In the genomic region with DNA sequence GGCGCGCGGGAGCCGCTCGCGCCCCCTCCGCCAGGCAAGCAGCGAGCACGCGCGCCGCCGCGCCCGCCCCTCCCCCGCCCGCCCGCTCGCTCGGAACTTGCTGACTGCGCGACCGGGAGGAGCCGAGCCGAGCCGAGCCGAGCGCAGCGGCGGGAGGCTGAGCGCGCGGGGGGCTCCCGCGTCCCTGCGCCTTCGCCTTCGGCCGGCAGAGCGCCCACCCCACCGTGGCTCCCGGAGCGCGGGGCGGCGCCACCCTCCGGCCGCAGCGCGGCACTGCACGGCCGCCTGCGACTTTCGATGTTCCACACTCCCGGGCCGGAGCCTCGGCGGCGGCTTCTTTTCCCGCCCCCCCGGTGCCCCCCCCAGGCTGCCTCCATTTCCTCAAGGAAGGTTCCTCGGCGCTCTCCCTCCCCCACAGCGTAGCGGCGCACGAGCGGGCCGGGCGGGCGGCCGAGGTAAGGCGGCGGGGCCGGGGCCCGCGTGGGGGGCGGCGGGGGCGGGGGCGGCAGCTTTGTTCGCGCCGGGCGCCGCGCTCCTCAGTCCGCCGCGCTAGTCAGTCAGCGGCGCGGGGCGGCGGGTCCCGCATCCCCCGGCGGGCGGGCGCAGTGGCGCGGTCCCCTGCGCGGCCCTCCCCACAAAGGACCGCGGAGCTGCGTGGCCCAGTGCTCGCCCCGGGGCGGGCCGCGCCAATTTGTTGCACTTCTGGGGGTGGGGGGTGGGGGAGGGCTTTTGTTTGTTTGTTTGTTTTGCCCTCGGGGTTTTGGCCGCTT, we compare ENCODE assay signal across 8 mouse cellular contexts. TPM values are rescaled to one million over a fixed set of nuclear protein-coding genes. Genes with fewer than 3 reads are reported as not detected.
DNase-seq lines count a peak whose midpoint lies in the region; ATAC-seq and TF ChIP-seq lines count a peak whose summit lies in the region.

No protein-coding gene starts in this region.

- DNase-seq in CH12.LX (ENCODE audit: extremely low read depth) = peak; percentile 60
- DNase-seq in c-Kit-positive CD71-negative TER-119-negative erythroid progenitor cells, embryonic 14.5 days (ENCODE audit: low read depth) = peak; percentile 58
- DNase-seq in heart, postnatal 0 days (ENCODE audit: low spot score) = peak; percentile 83
- DNase-seq in kidney, postnatal 4 days = peak; percentile 88 to 93
- peak; percentile 65 to 71 for DNase-seq in lung, adult 18-20 months
- peak; percentile 63 to 69 for DNase-seq in thymus, adult 18-20 months

- WGBS in forebrain, embryonic 12.5 days = under 1% methylated on average over 63 of the region's 114 CpGs
- WGBS in heart, postnatal 0 days = under 1% methylated on average over 78 of the region's 114 CpGs

- H3K9me3 ChIP-seq in CH12.LX (replicated peaks; ENCODE audit: low read length) = no peaks in the 10 kb centered on the region
- H3K9me3 ChIP-seq in forebrain, embryonic 12.5 days = no peaks in the 10 kb centered on the region
- no peaks in the 10 kb centered on the region for H3K9me3 ChIP-seq in heart, postnatal 0 days (replicated peaks; ENCODE audit: control insufficient read depth, low read length)

- peaks cover 2% of the 10 kb centered on the region; the same call in 1 of the 2 replicates for H3K79me2 ChIP-seq in CH12.LX (replicated peaks; ENCODE audit: control insufficient read depth, extremely low read depth, insufficient read depth, poor library complexity, severe bottlenecking)

- H3K36me3 ChIP-seq in CH12.LX (replicated peaks in 1 of 2; ENCODE audit: control insufficient read depth in 1 of 2, insufficient read depth in 1 of 2, low read length in 1 of 2) = peaks cover 0 to 9% of the 10 kb centered on the region in 2 experiments
- peaks cover 6% of the 10 kb centered on the region for H3K36me3 ChIP-seq in forebrain, embryonic 12.5 days (replicated peaks)
- no peaks in the 10 kb centered on the region for H3K36me3 ChIP-seq in heart, postnatal 0 days (replicated peaks; ENCODE audit: control insufficient read depth, insufficient read depth, low read length)

- ATAC-seq in forebrain, embryonic 12.5 days (ENCODE audit: low FRiP score) = peak; percentile 95
- ATAC-seq in heart, postnatal 0 days (ENCODE audit: insufficient read depth, low read depth) = peak; percentile 89
- ATAC-seq in neutrophil, adult 5-6 weeks (ENCODE audit: extremely low read depth, insufficient number of reproducible peaks, low FRiP score, poor library complexity, severe bottlenecking) = peak; percentile 31

- peak; percentile 20 for TF ChIP-seq RAD21 in CH12.LX (IDR thresholded peaks at IDR 0.05; ENCODE audit: low read depth, low read length)

- H3K4me3 ChIP-seq in CH12.LX (replicated peaks in 1 of 3; ENCODE audit: low read depth in 2 of 3, low read length in 2 of 3, poor library complexity in 1 of 3) = peak overlapping the region; percentile 67 to 88 (median 76)
- peak overlapping the region; percentile 84 for H3K4me3 ChIP-seq in forebrain, embryonic 12.5 days (replicated peaks)
- H3K4me3 ChIP-seq in heart, postnatal 0 days (ENCODE audit: low read depth, low read length) = peak overlapping the region; percentile 96

- in situ Hi-C loops in CH12.LX (cut with MboI; ENCODE audit: low pct_ligation_motif_present, low pct_unique_long_range_greater_than_20kb, low sequenced_read_pairs) = no loop called here

- H3K27me3 ChIP-seq in CH12.LX (replicated peaks) = no peaks in the 10 kb centered on the region
- H3K27me3 ChIP-seq in forebrain, embryonic 12.5 days = no peaks in the 10 kb centered on the region
- H3K27me3 ChIP-seq in heart, postnatal 0 days (ENCODE audit: control insufficient read depth, insufficient read depth, low read length) = no peaks in the 10 kb centered on the region

- no peak for TF ChIP-seq POLR2A in CH12.LX (IDR thresholded peaks at IDR 0.05; ENCODE audit: low read depth, low read length)

- peak overlapping the region; percentile 98 for H3K9ac ChIP-seq in CH12.LX (ENCODE audit: insufficient read depth, low read depth)
- H3K9ac ChIP-seq in forebrain, embryonic 12.5 days = peak overlapping the region; percentile 98
- peak overlapping the region; percentile 98 for H3K9ac ChIP-seq in heart, postnatal 0 days (replicated peaks; ENCODE audit: low read depth, low read length)

- peaks cover 6 to 44% of the 10 kb centered on the region in 2 experiments; a peak in 3 of 4 replicates for H3K4me1 ChIP-seq in CH12.LX (ENCODE audit: control insufficient read depth in 1 of 2, insufficient read depth in 2 of 2)
- H3K4me1 ChIP-seq in forebrain, embryonic 12.5 days = peaks cover 25% of the 10 kb centered on the region
- peaks cover 13% of the 10 kb centered on the region; the same call in 1 of the 2 replicates for H3K4me1 ChIP-seq in heart, postnatal 0 days (ENCODE audit: control insufficient read depth, insufficient read depth)

- peak in 1 of 2 experiments; percentile 62; a peak in 2 of 4 replicates for TF ChIP-seq CTCF in CH12.LX (conservative IDR thresholded peaks at IDR 0.05 in 1 of 2, IDR thresholded peaks at IDR 0.05 in 1 of 2; ENCODE audit: low read depth in 2 of 2, low read length in 2 of 2)
- peak; percentile 44 for TF ChIP-seq CTCF in heart, postnatal 0 days (IDR thresholded peaks at IDR 0.05; ENCODE audit: low read depth)

- peak overlapping the region; percentile 32; the same call in 1 of the 2 replicates for H3K27ac ChIP-seq in CH12.LX (ENCODE audit: insufficient read depth, low read depth)
- H3K27ac ChIP-seq in forebrain, embryonic 12.5 days = peak overlapping the region; percentile 99
- H3K27ac ChIP-seq in heart, postnatal 0 days (ENCODE audit: low read depth) = peak overlapping the region; percentile 98

- H3K4me2 ChIP-seq in CH12.LX (ENCODE audit: insufficient read depth, low read depth, poor library complexity, severe bottlenecking) = peak overlapping the region; percentile 72; the same call in 1 of the 2 replicates
- peak overlapping the region; percentile 64 for H3K4me2 ChIP-seq in forebrain, embryonic 12.5 days
- H3K4me2 ChIP-seq in heart, postnatal 0 days (ENCODE audit: low read depth, low read length) = peak overlapping the region; percentile 90

- dilution Hi-C loops in CH12.LX (cut with MboI; ENCODE audit: extremely low pct_ligation_motif_present, extremely low pct_unique_long_range_greater_than_20kb, low sequenced_read_pairs) = no loop called here

- no peak for TF ChIP-seq EP300 in CH12.LX (IDR thresholded peaks at IDR 0.05; ENCODE audit: low read length)
- no peak for TF ChIP-seq EP300 in heart, postnatal 0 days (IDR thresholded peaks at IDR 0.05; ENCODE audit: low read depth)

TF ChIP-seq in CH12.LX, 34 proteins besides CTCF, POLR2A, EP300 and RAD21 (continues in another document):
- no peak for TF ChIP-seq JUN (IDR thresholded peaks at IDR 0.05; ENCODE audit: insufficient read depth, low read depth, low read length)
- no peak for TF ChIP-seq JUND (conservative IDR thresholded peaks at IDR 0.05; ENCODE audit: low read depth, low read length)
- no peak; the same call in 1 of the 2 replicates for TF ChIP-seq SMC3 (IDR thresholded peaks at IDR 0.05; ENCODE audit: low read depth, low read length)
- no peak for TF ChIP-seq UBTF (IDR thresholded peaks at IDR 0.05; ENCODE audit: low read depth, low read length)
- 0 out of 2 replicates have a peak, but pooled peaks have one; percentile 0 for TF ChIP-seq SIN3A (IDR thresholded peaks at IDR 0.05; ENCODE audit: low read length)
- no peak for TF ChIP-seq GABPA (IDR thresholded peaks at IDR 0.05; ENCODE audit: insufficient replicate concordance, low read depth, low read length)
- no peak for TF ChIP-seq MEF2A (IDR thresholded peaks at IDR 0.05; ENCODE audit: borderline replicate concordance, low read depth, low read length)
- no peak for TF ChIP-seq ZNF384 (IDR thresholded peaks at IDR 0.05; ENCODE audit: low read depth, low read length)
- TF ChIP-seq TCF12 (IDR thresholded peaks at IDR 0.05; ENCODE audit: low read depth, low read length) = 0 out of 2 replicates have a peak, but pooled peaks have one; percentile 9
- TF ChIP-seq HCFC1 (IDR thresholded peaks at IDR 0.05; ENCODE audit: low read depth, low read length) = no peak
- TF ChIP-seq ZC3H11A (IDR thresholded peaks at IDR 0.05; ENCODE audit: low read depth, low read length) = no peak
- TF ChIP-seq IRF4 (IDR thresholded peaks at IDR 0.05; ENCODE audit: low read depth, low read length) = no peak
- 0 out of 2 replicates have a peak, but pooled peaks have one; percentile 9 for TF ChIP-seq MAZ (IDR thresholded peaks at IDR 0.05; ENCODE audit: low read depth, low read length)
- TF ChIP-seq CHD2 (IDR thresholded peaks at IDR 0.05; ENCODE audit: low read length) = no peak
- TF ChIP-seq CHD1 (IDR thresholded peaks at IDR 0.05; ENCODE audit: low read depth, low read length) = no peak
- TF ChIP-seq E2F4 (IDR thresholded peaks at IDR 0.05; ENCODE audit: insufficient replicate concordance, low read depth, low read length) = no peak
- no peak for TF ChIP-seq NELFE (IDR thresholded peaks at IDR 0.05; ENCODE audit: low read depth, low read length)
- TF ChIP-seq ETS1 (conservative IDR thresholded peaks at IDR 0.05; ENCODE audit: low read depth, low read length) = no peak
- no peak for TF ChIP-seq ELF1 (IDR thresholded peaks at IDR 0.05; ENCODE audit: low read depth, low read length)
- no peak for TF ChIP-seq USF1 (IDR thresholded peaks at IDR 0.05; ENCODE audit: low read depth, low read length)
- TF ChIP-seq NRF1 (IDR thresholded peaks at IDR 0.05; ENCODE audit: low read depth, low read length) = no peak
- TF ChIP-seq MAFK (IDR thresholded peaks at IDR 0.05; ENCODE audit: insufficient replicate concordance, low read length) = no peak
- no peak for TF ChIP-seq ZKSCAN1 (IDR thresholded peaks at IDR 0.05; ENCODE audit: borderline replicate concordance, low read depth, low read length)
- TF ChIP-seq ZMIZ1 (IDR thresholded peaks at IDR 0.05; ENCODE audit: low read depth, low read length) = no peak
- no peak for TF ChIP-seq PAX5 (IDR thresholded peaks at IDR 0.05; ENCODE audit: low read length)
- TF ChIP-seq MYC (IDR thresholded peaks at IDR 0.05; ENCODE audit: low read depth, low read length) = no peak
- TF ChIP-seq RCOR1 (conservative IDR thresholded peaks at IDR 0.05; ENCODE audit: low read depth, low read length) = no peak
- 0 out of 2 replicates have a peak, but pooled peaks have one; percentile 54 for TF ChIP-seq MXI1 (IDR thresholded peaks at IDR 0.05; ENCODE audit: low read depth, low read length)
- TF ChIP-seq MAX (IDR thresholded peaks at IDR 0.05; ENCODE audit: low read length) = no peak

RNA-seq across cellular contexts. Expression of a gene that starts 1.2 kb away (rescaled TPM):
- total RNA-seq in CH12.LX (2012; rRNA removed) (22.1 and 26.8 TPM in 2 replicates), CH12.LX (2014; rRNA removed) (66.4 and 81.8 TPM in 2 replicates)
- polyA plus RNA-seq in CH12.LX (2012; ENCODE audit: insufficient read length, low read depth) = 44.7 TPM in 2 replicates
- 243 and 249 TPM in 2 replicates for polyA plus RNA-seq in forebrain, embryonic 12.5 days (2016; fragmentation: Nextera tagmentation; extraction: Ambion mirVana)
- 83.4 and 126 TPM in 2 replicates for total RNA-seq in heart, postnatal 0 days (2014; rRNA removed; ENCODE audit: low replicate concordance)
- 95.2 and 101 TPM in 2 replicates for polyA plus RNA-seq in heart, postnatal 0 days (2015; fragmentation: Nextera tagmentation; extraction: Ambion mirVana)
- 14.7 and 18.4 TPM in 2 replicates for total RNA-seq in neutrophil, adult 5-6 weeks (2017)

Comparison
In these comparisons a context has a peak if more than half of its experiments do, and no peak if none do; other contexts are left out.
1. Peak in every context shown above with its lines: DNase-seq, ATAC-seq, H3K4me3 ChIP-seq and H3K27ac ChIP-seq.
2. H3K27ac ChIP-seq: peak in every context shown above with its lines; median percentile 99 in forebrain, embryonic 12.5 days; 98 in heart, postnatal 0 days; 32 in CH12.LX.
3. ATAC-seq: peak in every context shown above with its lines; median percentile 95 in forebrain, embryonic 12.5 days; 89 in heart, postnatal 0 days; 31 in neutrophil, adult 5-6 weeks.